Mouse (Mus musculus): ENCODE results near the gene St8sia2. TPM values are rescaled to one million over a fixed set of nuclear protein-coding genes. Genes with fewer than 3 reads are reported as not detected.

The St8sia2 gene
- total and polyA plus RNA-seq, 3 experiments = 0.11 to 0.44 (median 0.37) TPM

GRCm38 (mm10) chr7:74045166-74045957 lies 31.9 kb upstream of the St8sia2 start:
- no peak overlapping the region for H3K27ac ChIP-seq
- H3K4me1 ChIP-seq (ENCODE audit: control insufficient read depth, insufficient read depth, low read length) = no peaks in the 10 kb centered on the region; the same call in 1 of the 2 replicates
- TF ChIP-seq EP300 (IDR thresholded peaks at IDR 0.05; ENCODE audit: insufficient read depth, low read depth, low read length) = no peak
- no peak for TF ChIP-seq CTCF (IDR thresholded peaks at IDR 0.05)
- no peak for TF ChIP-seq POLR2A (IDR thresholded peaks at IDR 0.05; ENCODE audit: insufficient read depth, low read depth, low read length)
- DNase-seq = no peak
- 78% methylated on average over 8 of the region's 8 CpGs for WGBS
- intact Hi-C loops (cut with DNase I) = no loop called here
- H3K9ac ChIP-seq (ENCODE audit: low read depth, low read length) = no peak overlapping the region
- no peaks in the 10 kb centered on the region for H3K27me3 ChIP-seq (ENCODE audit: control insufficient read depth, insufficient read depth, low read length)
- H3K4me3 ChIP-seq = no peak overlapping the region
- no peaks in the 10 kb centered on the region for H3K36me3 ChIP-seq (ENCODE audit: control insufficient read depth, insufficient read depth, low read length)
- no peaks in the 10 kb centered on the region for H3K79me2 ChIP-seq (replicated peaks; ENCODE audit: control insufficient read depth, insufficient read depth, low read length)

GRCm38 (mm10) chr7:74043562-74044138 lies 30.2 kb upstream of the St8sia2 start:
- no peaks in the 10 kb centered on the region; the same call in 1 of the 2 replicates for H3K4me1 ChIP-seq (ENCODE audit: control insufficient read depth, insufficient read depth, low read length)
- intact Hi-C loops (cut with DNase I) = no loop called here
- 0 out of 2 replicates have a peak, but pooled peaks cover 1% of the 10 kb centered on the region for H3K27me3 ChIP-seq (ENCODE audit: control insufficient read depth, insufficient read depth, low read length)
- no peaks in the 10 kb centered on the region for H3K36me3 ChIP-seq (ENCODE audit: control insufficient read depth, insufficient read depth, low read length)
- H3K79me2 ChIP-seq (replicated peaks; ENCODE audit: control insufficient read depth, insufficient read depth, low read length) = no peaks in the 10 kb centered on the region
- peak; percentile 3; the same call in 1 of the 2 replicates for TF ChIP-seq CTCF (IDR thresholded peaks at IDR 0.05)
- no peak for TF ChIP-seq EP300 (IDR thresholded peaks at IDR 0.05; ENCODE audit: insufficient read depth, low read depth, low read length)
- TF ChIP-seq POLR2A (IDR thresholded peaks at IDR 0.05; ENCODE audit: insufficient read depth, low read depth, low read length) = no peak
- DNase-seq = peak in 1 of 2 experiments; percentile 20
- 31% methylated on average over 13 of the region's 13 CpGs for WGBS
- no peak overlapping the region for H3K27ac ChIP-seq
- no peak overlapping the region for H3K9ac ChIP-seq (ENCODE audit: low read depth, low read length)
- no peak overlapping the region for H3K4me3 ChIP-seq

GRCm38 (mm10) chr7:74025007-74025406 lies 11.5 kb upstream of the St8sia2 start:
- no peaks in the 10 kb centered on the region for H3K27me3 ChIP-seq (ENCODE audit: control insufficient read depth, insufficient read depth, low read length)
- H3K4me1 ChIP-seq (ENCODE audit: control insufficient read depth, insufficient read depth, low read length) = no peaks in the 10 kb centered on the region; the same call in none of the 2 replicates
- H3K79me2 ChIP-seq (replicated peaks; ENCODE audit: control insufficient read depth, insufficient read depth, low read length) = no peaks in the 10 kb centered on the region
- H3K27ac ChIP-seq = no peak overlapping the region
- TF ChIP-seq EP300 (IDR thresholded peaks at IDR 0.05; ENCODE audit: insufficient read depth, low read depth, low read length) (0 out of 2 replicates have a peak, but pooled peaks have one; percentile 19), CTCF (IDR thresholded peaks at IDR 0.05) (peak; percentile 81), POLR2A (IDR thresholded peaks at IDR 0.05; ENCODE audit: insufficient read depth, low read depth, low read length) (no peak)
- intact Hi-C loops (cut with DNase I) = loop anchor here (2.0 to 10.0 kb wide), 2 partner anchors 332 to 1090 kb away; no protein-coding TSS in a partner anchor
- no peak overlapping the region for H3K4me3 ChIP-seq
- peak; percentile 20 to 54 for DNase-seq
- H3K36me3 ChIP-seq (ENCODE audit: control insufficient read depth, insufficient read depth, low read length) = no peaks in the 10 kb centered on the region
- 10% methylated on average over 5 of the region's 5 CpGs for WGBS
- no peak overlapping the region for H3K9ac ChIP-seq (ENCODE audit: low read depth, low read length)

GRCm38 (mm10) chr7:74024171-74024570 lies 10.7 kb upstream of the St8sia2 start:
- Histone ChIP-seq H3K36me3 (ENCODE audit: control insufficient read depth, insufficient read depth, low read length) (no peaks in the 10 kb centered on the region), H3K27ac (no peak overlapping the region), H3K27me3 (ENCODE audit: control insufficient read depth, insufficient read depth, low read length) (no peaks in the 10 kb centered on the region), H3K4me3 (no peak overlapping the region), H3K79me2 (replicated peaks; ENCODE audit: control insufficient read depth, insufficient read depth, low read length) (no peaks in the 10 kb centered on the region), H3K9ac (ENCODE audit: low read depth, low read length) (no peak overlapping the region), H3K4me1 (ENCODE audit: control insufficient read depth, insufficient read depth, low read length) (no peaks in the 10 kb centered on the region; the same call in none of the 2 replicates)
- intact Hi-C loops (cut with DNase I) = loop anchor here (2.0 to 10.0 kb wide), 2 partner anchors 333 to 1091 kb away; no protein-coding TSS in a partner anchor
- TF ChIP-seq EP300 (IDR thresholded peaks at IDR 0.05; ENCODE audit: insufficient read depth, low read depth, low read length) (no peak), POLR2A (IDR thresholded peaks at IDR 0.05; ENCODE audit: insufficient read depth, low read depth, low read length) (no peak), CTCF (IDR thresholded peaks at IDR 0.05) (no peak)
- no peak for DNase-seq
- WGBS = 60% methylated on average over 3 of the region's 3 CpGs

- no peak for DNase-seq
- no peaks in the 10 kb centered on the region for H3K79me2 ChIP-seq (replicated peaks; ENCODE audit: control insufficient read depth, insufficient read depth, low read length)
- no peak overlapping the region for H3K27ac ChIP-seq
- no peak overlapping the region for H3K4me3 ChIP-seq
- TF ChIP-seq CTCF (IDR thresholded peaks at IDR 0.05) (no peak), POLR2A (IDR thresholded peaks at IDR 0.05; ENCODE audit: insufficient read depth, low read depth, low read length) (no peak), EP300 (IDR thresholded peaks at IDR 0.05; ENCODE audit: insufficient read depth, low read depth, low read length) (no peak)
- no peaks in the 10 kb centered on the region for H3K36me3 ChIP-seq (ENCODE audit: control insufficient read depth, insufficient read depth, low read length)
- no peaks in the 10 kb centered on the region for H3K27me3 ChIP-seq (ENCODE audit: control insufficient read depth, insufficient read depth, low read length)
- WGBS = 81% methylated on average over 2 of the region's 2 CpGs
- no peak overlapping the region for H3K9ac ChIP-seq (ENCODE audit: low read depth, low read length)
- no peaks in the 10 kb centered on the region; the same call in none of the 2 replicates for H3K4me1 ChIP-seq (ENCODE audit: control insufficient read depth, insufficient read depth, low read length)
- intact Hi-C loops (cut with DNase I) = loop anchor here (10.0 kb wide), 1 partner anchor 1092 kb away; no protein-coding TSS in a partner anchor
Observed at GRCm38 (mm10) chr7:74022571-74022970, 9.1 kb upstream of the St8sia2 start.
